Mouse (Mus musculus): Measurements from ENCODE around the gene Cts8. TPM values are rescaled to one million over a fixed set of nuclear protein-coding genes. Genes with fewer than 3 reads are reported as not detected.

The Cts8 gene
- not detected for total RNA-seq (2023)

DNA sequence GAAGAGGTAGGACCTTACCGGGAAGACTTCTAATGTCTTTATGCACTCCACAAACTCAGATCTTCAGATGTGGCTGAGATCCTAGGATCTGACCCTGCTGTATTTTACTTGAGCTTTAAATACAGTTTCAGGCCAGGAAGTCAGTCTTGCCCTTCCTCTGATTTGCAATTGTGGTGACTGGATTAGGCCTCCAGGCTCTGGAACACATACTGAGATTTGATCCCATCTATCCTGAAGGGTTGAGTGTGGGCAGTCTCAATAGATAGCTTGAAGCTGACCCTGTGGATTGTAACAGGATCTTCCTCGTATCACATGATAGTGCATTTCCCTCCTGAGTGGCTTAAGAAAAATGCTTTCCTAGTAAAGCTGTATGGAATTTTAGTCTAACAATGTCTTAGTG lies at the start of gene Cts8:
Gene Cts8 (minus strand): TSS at position 101 of the 400 bp plus-strand sequence.

DNA sequence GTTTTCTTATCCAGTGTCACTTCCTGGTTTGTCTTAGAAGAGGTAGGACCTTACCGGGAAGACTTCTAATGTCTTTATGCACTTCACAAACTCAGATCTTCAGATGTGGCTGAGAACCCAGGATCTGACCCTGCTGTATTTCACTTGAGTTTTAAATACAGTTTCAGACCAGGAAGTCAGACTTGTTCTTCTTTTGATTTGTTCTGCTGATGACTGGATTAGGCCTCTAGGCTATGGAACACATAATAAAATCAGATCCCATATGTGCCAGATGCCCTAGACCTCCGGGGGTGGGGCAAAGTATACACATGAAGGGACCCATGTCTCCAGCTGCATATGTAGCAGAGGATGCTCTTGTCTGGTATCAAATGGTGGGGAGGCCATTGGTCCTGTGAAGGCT lies 33.6 kb upstream of the Cts8 start, which contains the start of gene Gm49398:
Gene Gm49398 (minus strand): TSS at position 101 of the 400 bp plus-strand sequence.

GRCm38 (mm10) chr13:61203310-61203709 lies 51.8 kb downstream of the Cts8 start, which contains the start of gene Cts6:
Gene Cts6 (minus strand): TSS chr13:61203410.

Other genes with a start within 250 kb of the Cts8 start
- not detected for gene Ctsj, start 249.4 kb downstream of the Cts8 start, total RNA-seq (2023)
- not detected for gene Ctsq, start 214.7 kb downstream of the Cts8 start, total RNA-seq (2023)
- not detected for gene Ctsr, start 91.1 kb downstream of the Cts8 start, total RNA-seq (2023)
- gene Cts6, start 51.9 kb downstream of the Cts8 start, total RNA-seq (2023) = not detected
- not detected for gene Gm49398, start 33.5 kb upstream of the Cts8 start, total RNA-seq (2023)
- not detected for gene Cts7, start 102.8 kb upstream of the Cts8 start, total RNA-seq (2023)